Mouse (Mus musculus) liver (tissue): Measurements from ENCODE around the gene Zswim7.
A peak's percentile ranks its signal among the peaks of the same experiment; 100 is the strongest.

Source experiments
- DNase-seq: peaks from one replicate; pipeline ENCODE4 v3.0.0-alpha.2; 2020; ENCODE audit warnings: mixed read lengths

The Zswim7 gene

DNA sequence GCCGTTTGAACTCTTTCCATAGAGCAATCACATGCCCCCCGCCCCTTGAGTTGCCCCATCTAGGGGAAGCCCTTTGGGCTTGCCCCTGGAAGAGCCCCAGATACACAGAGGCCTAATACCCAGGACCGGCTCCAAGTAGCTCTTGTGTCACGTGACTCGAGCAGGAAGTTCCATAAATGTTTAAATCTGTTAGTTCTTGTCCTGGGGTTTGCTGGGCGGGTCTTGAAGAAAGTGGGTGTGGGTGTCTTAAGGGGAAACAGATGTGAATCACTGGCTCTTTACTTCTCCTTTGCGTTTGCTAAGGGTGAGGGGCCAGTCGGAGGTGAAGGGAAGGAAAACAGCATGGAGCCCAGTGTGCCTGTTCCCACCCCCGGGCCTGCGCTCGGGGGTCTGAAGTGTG lies 30.1 kb downstream of the Zswim7 start:
- DNase-seq, result peak; percentile 33

DNA sequence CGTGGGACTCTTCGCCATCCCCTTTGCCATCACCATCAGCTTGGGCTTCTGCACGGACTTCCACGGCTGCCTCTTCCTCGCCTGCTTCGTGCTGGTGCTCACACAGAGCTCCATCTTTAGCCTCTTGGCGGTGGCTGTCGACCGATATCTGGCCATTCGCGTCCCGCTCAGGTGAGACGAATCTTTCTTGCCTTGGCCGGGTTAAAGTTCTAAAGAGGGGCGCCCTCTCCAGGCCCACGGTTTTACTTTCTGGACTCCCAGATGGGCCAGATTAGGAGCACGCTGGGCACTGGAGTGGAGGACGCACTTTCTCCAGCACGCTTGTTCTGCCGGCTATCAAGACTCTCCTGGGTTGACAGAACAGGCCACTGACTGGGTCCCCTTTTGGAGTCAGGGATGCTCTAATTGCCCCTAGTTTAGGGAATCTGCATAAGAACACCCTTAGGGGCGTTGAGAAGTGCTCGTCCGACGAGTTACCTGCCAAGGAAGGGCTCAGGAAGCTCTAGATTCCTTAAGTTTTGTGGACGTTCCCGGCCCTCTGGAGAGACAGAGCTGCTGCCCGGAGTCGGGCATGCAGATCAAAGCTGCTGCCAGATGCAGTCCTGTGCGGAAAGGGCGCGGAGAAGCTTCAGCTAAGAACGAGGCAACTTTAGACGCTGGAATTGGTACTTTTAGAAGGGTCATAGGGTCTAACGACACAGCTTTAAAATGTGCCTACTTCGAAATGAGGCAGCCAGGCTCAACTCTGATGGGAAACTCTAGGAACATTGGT lies 31.7 kb downstream of the Zswim7 start:
- DNase-seq, result peak; percentile 29

DNA sequence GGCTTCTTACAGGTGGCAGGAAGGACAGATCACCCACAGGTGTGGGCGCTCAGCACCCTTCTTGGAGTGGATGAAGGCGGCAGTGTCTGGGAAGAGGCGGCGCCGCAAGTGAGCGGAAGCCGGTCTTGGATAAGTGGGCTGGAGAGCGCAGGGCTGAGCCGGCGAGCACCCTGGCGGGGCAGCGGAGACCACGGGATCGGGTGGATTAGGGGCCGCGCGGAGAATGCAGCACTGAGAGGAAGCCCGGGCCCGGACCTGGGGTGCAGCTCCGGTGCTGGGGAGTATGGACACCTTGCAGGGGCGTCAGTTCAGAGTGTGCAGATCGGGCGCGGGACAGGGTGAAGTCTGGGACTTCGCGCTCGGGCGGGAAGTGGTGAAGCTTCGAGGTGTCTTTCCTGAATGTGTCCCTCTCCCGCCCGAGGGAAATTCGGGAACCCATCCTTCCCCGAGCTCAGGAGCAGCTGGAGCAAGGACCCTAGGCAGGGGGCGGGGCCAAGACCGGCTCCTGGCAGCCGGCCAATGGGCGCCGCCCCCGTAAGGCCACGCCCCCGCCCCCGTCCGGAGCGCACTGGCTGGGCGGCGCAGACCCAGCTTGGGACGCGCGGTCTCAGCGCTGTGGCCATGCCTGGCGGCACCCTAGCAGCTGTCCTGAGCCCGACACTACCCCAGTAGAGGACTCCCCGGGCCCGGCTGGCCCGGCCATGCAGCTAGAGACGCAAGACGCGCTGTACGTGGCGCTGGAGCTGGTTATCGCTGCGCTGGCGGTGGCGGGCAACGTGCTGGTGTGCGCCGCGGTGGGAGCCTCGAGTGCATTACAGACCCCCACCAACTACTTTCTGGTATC lies 32.6 kb downstream of the Zswim7 start, which contains the start of gene Adora2b:
TSS of gene Adora2b (plus strand) at position 584 of the 844 bp plus-strand sequence.
- DNase-seq, result peak; percentile 82

DNA sequence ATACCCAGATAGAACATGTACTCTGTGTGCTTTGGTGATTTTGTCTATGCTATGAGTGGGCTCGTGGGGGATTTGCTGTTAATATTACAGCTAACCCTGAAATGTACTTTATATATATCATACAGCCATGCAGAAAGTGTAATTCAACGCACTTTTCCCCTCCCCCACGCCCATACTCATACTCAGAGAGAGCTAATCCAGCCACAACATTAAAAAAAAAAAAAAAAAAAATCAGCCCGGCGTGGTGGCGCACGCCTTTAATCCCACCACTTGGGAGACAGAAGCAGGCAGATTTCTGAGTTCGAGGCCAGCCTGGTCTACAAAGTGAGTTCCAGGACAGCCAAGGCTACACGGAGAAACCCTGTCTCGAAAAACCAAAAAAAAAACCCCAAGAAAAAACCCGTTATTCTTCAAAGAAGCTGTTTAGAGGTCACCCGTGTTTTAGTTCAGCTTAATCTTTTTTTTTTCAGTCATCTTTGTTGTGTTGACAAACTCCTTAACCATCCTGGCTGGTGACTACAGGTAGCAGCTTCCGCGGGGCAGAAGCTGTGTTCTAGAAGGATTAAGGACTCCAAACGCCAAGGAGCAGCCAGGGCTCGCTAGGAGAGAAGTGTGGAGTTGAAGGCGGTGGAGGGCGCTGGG lies 33.3 kb downstream of the Zswim7 start:
- DNase-seq, result no peak

DNA sequence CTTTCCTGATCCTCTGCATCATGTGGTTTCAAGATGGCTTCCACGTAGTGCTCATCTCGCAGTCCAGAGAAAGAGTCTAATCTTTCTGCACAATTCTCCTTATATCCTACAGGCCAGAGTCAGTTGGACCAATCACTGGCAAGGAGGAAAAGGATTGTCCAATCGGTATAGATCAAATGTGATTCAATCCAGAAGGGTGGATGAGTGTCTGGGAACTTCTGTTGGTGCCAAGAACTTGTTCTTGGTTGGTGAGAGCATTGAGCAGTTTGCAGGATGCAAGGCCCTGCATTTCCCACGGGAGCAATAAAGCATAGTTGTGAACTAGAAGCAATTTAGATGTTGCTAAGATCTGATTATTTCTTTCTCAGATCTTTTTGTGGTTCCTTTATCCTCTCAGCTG lies 36.7 kb downstream of the Zswim7 start:
- DNase-seq, result no peak

DNA sequence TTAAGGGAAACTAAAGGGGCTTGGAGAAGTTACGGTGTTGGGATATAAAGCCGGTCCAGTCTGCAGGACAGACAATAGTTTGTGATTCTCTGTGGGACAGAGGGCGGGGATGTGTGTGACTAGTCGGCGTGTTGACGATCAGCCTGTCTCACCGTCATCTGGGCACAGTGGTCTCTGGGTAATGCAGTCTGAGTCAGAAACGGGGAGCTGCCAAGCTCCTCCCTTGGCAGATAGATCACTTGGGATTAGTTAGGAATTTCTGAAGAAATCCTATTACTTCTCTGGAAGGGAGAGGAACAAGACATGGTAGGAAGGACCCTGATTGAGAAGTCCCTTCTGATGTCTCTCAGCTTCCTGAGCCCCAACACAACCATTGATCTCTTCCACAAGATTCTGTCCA lies 37.3 kb downstream of the Zswim7 start:
- no peak for DNase-seq

DNA sequence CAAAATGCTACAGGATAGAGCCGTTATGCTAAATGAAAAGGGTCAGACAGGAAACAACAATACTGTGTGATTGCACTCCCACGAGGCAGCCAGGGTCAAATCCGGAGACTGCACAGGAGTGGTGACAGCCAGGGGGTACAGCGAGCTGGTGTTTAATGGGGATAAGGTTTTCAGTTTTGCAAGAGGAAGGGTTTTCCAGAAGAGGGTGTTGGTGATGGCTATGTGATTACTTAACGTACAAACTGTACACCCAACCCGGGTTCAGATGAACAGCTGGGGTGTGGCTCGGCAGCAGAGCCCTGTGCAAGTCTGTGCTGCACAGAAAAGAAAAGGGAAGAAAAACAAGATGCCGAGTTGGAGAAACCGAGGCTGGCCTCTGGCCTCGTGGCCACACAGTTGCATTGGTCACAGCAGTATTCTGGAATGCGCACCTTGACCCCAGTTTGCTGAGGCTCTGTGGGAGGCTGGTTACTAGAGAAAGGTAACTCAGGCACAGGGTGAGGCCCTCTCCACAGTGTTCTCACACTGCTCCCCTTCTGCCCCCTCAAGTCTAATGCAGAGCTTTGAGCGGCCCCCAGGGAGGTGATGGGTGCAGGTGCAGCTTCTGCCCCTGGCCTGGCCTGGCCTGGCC lies 40.4 kb downstream of the Zswim7 start:
- no peak for DNase-seq

DNA sequence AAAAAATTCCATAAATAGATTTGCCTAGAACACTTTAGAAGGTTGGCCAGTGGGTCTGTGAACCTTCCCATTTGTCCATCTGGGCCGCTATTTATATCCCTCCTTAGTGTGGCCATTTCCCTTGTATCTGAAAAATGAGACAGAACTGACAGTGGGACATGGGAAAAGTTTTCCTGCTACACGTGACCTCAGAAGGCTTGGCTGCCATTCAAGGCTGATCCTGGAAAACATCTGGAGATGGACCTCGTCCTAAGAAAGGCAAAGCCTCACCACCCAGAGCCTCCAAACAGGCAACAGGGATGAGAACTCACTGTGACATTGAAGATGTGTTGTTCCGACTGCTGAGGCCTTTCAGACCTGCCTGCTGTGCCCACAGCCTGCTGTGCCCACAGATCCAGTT lies 56.4 kb downstream of the Zswim7 start:
- DNase-seq, result no peak

DNA sequence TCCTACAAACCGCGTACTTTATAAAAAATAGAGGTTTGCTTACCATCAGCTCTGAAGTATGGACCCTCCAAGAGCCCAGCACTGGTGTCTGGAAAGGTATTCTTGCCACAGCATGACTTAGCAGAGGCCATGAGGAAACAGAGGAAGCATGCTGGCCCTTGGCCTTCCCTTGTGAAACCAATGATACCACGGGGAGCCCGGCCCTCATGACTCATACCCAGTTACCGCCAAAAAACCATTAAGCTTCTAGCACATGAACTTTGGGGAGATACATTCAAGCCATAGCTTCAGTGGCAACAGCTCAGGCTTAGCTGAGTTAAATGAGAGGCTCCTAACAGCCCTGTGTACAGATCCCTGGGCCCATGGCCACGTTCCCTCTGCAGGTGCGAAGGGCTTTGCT lies 57.2 kb downstream of the Zswim7 start:
- no peak for DNase-seq

DNA sequence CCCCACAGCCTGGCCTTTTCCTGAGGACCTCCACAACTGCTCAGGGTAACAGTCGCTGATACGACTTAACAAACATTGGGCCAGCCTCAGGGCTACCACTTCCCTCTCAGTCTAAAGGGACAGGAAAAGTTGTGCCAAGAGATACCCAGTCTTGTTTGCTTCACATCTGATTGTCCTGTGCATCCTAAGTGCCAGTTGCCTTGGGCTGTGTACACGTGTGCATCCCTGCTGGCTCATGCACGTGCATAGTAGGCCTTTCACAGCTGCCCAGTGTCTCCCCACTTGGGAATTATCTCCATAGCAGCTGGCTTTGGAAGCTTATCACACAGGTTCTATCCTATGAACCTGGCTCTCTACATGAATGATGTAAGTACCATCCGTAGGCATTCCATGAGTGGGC lies 57.8 kb downstream of the Zswim7 start:
- no peak for DNase-seq

DNA sequence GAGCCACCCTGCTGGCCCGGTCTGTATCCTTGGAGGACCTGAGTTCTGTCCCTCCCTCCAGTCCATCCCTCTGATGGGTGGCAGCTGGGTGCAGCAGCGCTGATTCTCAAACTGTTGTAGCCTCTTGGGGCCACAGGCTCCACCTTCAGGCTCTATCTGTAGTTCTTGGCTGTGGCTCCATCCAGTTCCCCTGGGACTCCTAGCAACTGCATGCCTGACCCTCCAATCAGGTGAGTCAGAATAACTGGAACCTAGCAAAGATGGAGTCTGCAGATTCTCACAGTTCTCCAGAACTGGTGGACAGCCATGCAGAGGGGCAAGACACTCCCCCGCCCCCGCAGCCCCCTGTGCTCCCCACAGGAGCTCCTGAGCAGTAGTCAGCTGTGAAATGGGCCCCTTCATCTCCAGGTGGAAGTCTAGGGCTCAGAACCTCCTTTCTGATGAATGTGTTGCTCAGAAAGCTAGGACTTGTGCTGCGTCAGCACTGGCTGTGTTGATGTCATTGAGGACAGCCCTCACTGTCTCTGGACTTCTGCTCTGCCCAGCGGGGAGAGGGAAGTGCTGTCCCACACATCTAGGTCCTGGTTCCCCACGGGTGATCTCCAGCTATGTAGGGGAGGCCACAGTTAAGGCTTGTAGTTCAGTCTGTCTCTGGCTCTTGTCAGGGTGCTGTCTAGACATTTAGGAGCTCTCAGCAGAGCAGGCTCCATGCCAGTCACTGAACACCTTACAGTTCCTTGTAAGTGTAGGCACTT lies 60.2 kb downstream of the Zswim7 start:
- DNase-seq, result no peak

DNA sequence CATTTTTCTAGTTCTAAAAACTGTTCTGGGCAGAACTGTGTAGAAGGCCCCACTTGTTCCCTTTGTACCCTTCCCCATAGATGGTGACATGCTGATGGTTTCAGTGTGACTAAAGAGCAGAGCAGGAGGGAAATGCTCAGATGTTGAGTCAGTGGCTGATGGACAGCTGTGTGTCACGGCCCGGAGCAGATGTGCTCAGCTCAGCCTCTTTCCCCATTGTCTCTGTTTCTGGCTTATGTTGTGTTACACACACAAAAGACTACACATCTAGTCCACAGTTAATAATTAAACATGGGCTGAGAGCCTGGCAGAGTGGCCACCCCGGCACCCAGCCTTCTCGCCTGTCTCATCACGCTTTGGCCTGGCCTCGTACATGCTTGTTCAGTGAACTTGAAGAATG lies 63.4 kb downstream of the Zswim7 start:
- DNase-seq, result no peak
